Mouse (Mus musculus): ENCODE data around the gene Nsa2. TPM values are rescaled to one million over a fixed set of nuclear protein-coding genes. Genes with fewer than 3 reads are reported as not detected.
"Not testable (repeated sequence)": the region's sequence is repeated elsewhere in the genome, so short reads cannot be mapped to it uniquely, and the experiment has no call there.

The Nsa2 gene
- total and polyA plus RNA-seq, 3 experiments = 130 to 245 (median 200) TPM

- H3K36me3 ChIP-seq (ENCODE audit: control insufficient read depth in 1 of 2, insufficient read depth in 2 of 2, low read length in 2 of 2) = no peaks in the 10 kb centered on the region
- H3K79me2 ChIP-seq (ENCODE audit: control insufficient read depth, insufficient read depth, low read length, poor library complexity) = no peaks in the 10 kb centered on the region
- TF ChIP-seq MAFK (IDR thresholded peaks at IDR 0.05; ENCODE audit: borderline replicate concordance, low read depth, low read length) (no peak), ZC3H11A (IDR thresholded peaks at IDR 0.05; ENCODE audit: low read depth, low read length) (no peak), BHLHE40 (IDR thresholded peaks at IDR 0.05; ENCODE audit: borderline replicate concordance, low read depth, low read length) (no peak), ZKSCAN1 (IDR thresholded peaks at IDR 0.05; ENCODE audit: low read depth, low read length) (no peak)
Measured at GRCm38 (mm10) chr13:97121341-97121740, 16.4 kb downstream of the Nsa2 start.

GRCm38 (mm10) chr13:97109046-97109445, 28.7 kb downstream of the Nsa2 start:
- Histone ChIP-seq H3K27ac (ENCODE audit: control insufficient read depth, low read depth, low read length) (no peak overlapping the region), H3K36me3 (ENCODE audit: control insufficient read depth in 1 of 2, insufficient read depth in 2 of 2, low read length in 2 of 2) (no peaks in the 10 kb centered on the region), H3K4me1 (ENCODE audit: control insufficient read depth in 1 of 2, insufficient read depth in 2 of 2, low read length in 2 of 2) (no peaks in the 10 kb centered on the region)

More at GRCm38 (mm10) chr13:97121341-97121740, 16.4 kb downstream of the Nsa2 start:
- no peak for DNase-seq (ENCODE audit: low read depth, low spot score)
- Histone ChIP-seq H3K9me3 (replicated peaks; ENCODE audit: insufficient read depth, low read length) (no peaks in the 10 kb centered on the region), H3K27ac (ENCODE audit: control insufficient read depth, low read depth, low read length) (no peak overlapping the region), H3K9ac (ENCODE audit: control insufficient read depth, low read depth, low read length, poor library complexity, severe bottlenecking) (no peak overlapping the region), H3K4me3 (ENCODE audit: control insufficient read depth in 1 of 2, insufficient read depth in 1 of 2, low read depth in 2 of 2, low read length in 2 of 2) (no peak overlapping the region), H3K4me1 (ENCODE audit: control insufficient read depth in 1 of 2, insufficient read depth in 2 of 2, low read length in 2 of 2) (no peaks in the 10 kb centered on the region), H3K27me3 (ENCODE audit: control insufficient read depth in 1 of 2, insufficient read depth in 2 of 2, low read length in 2 of 2) (peaks cover 0 to 2% of the 10 kb centered on the region in 2 experiments; a peak in 2 of 4 replicates)

GRCm38 (mm10) chr13:97107721-97108120, 30.0 kb downstream of the Nsa2 start:
- not testable (repeated sequence) for H3K27ac ChIP-seq (ENCODE audit: control insufficient read depth, low read depth, low read length); H3K36me3 ChIP-seq (ENCODE audit: control insufficient read depth in 1 of 2, insufficient read depth in 2 of 2, low read length in 2 of 2); H3K79me2 ChIP-seq (ENCODE audit: control insufficient read depth, insufficient read depth, low read length, poor library complexity); H3K9ac ChIP-seq (ENCODE audit: control insufficient read depth, low read depth, low read length, poor library complexity, severe bottlenecking); H3K4me3 ChIP-seq (ENCODE audit: control insufficient read depth in 1 of 2, insufficient read depth in 1 of 2, low read depth in 2 of 2, low read length in 2 of 2); H3K9me3 ChIP-seq (replicated peaks; ENCODE audit: insufficient read depth, low read length); DNase-seq (ENCODE audit: low read depth, low spot score); H3K4me1 ChIP-seq (ENCODE audit: control insufficient read depth in 1 of 2, insufficient read depth in 2 of 2, low read length in 2 of 2)
- peaks cover 4 to 13% of the 10 kb centered on the region in 2 experiments for H3K27me3 ChIP-seq (ENCODE audit: control insufficient read depth in 1 of 2, insufficient read depth in 2 of 2, low read length in 2 of 2)

More at GRCm38 (mm10) chr13:97109046-97109445, 28.7 kb downstream of the Nsa2 start:
- Histone ChIP-seq H3K9ac (ENCODE audit: control insufficient read depth, low read depth, low read length, poor library complexity, severe bottlenecking) (no peak overlapping the region), H3K9me3 (replicated peaks; ENCODE audit: insufficient read depth, low read length) (no peaks in the 10 kb centered on the region), H3K27me3 (ENCODE audit: control insufficient read depth in 1 of 2, insufficient read depth in 2 of 2, low read length in 2 of 2) (peaks cover 6 to 10% of the 10 kb centered on the region in 2 experiments), H3K79me2 (ENCODE audit: control insufficient read depth, insufficient read depth, low read length, poor library complexity) (no peaks in the 10 kb centered on the region), H3K4me3 (ENCODE audit: control insufficient read depth in 1 of 2, insufficient read depth in 1 of 2, low read depth in 2 of 2, low read length in 2 of 2) (no peak overlapping the region)
- no peak for TF ChIP-seq EP300 (IDR thresholded peaks at IDR 0.05; ENCODE audit: low read depth in 1 of 2, low read length in 2 of 2)
- TF ChIP-seq MYC (IDR thresholded peaks at IDR 0.05; ENCODE audit: low read depth, low read length) = no peak
- no peak for TF ChIP-seq MAX (IDR thresholded peaks at IDR 0.05; ENCODE audit: low read length)
- TF ChIP-seq E2F4 (IDR thresholded peaks at IDR 0.05; ENCODE audit: borderline replicate concordance, low read depth, low read length) = no peak
- TF ChIP-seq CHD1 (IDR thresholded peaks at IDR 0.05; ENCODE audit: low read depth, low read length) = no peak
- no peak for TF ChIP-seq ZMIZ1 (IDR thresholded peaks at IDR 0.05; ENCODE audit: low read depth, low read length)
- TF ChIP-seq HCFC1 (IDR thresholded peaks at IDR 0.05; ENCODE audit: low read depth, low read length) = no peak
- TF ChIP-seq NRF1 (IDR thresholded peaks at IDR 0.05; ENCODE audit: insufficient read depth, low read depth, low read length, poor library complexity, severe bottlenecking) = no peak
- TF ChIP-seq ZNF384 (IDR thresholded peaks at IDR 0.05; ENCODE audit: low read depth, low read length) = no peak
- DNase-seq (ENCODE audit: low read depth, low spot score) = no peak

Measured in MEL (cell line).